Mouse (Mus musculus) embryo, embryonic 9.5 days (tissue): ENCODE measurements around the gene Slx1b.
"Not testable (repeated sequence)": the region's sequence is repeated elsewhere in the genome, so short reads cannot be mapped to it uniquely, and the experiment has no call there.

Experiments
- DNase-seq: peaks from one replicate; pipeline ENCODE4 v3.0.0-alpha.2; 2017; ENCODE audit errors: extremely low spot score

The Slx1b gene

GRCm38 (mm10) chr7:126676631-126677220 is 18.9 kb downstream of the Slx1b start:
- no peak for DNase-seq

GRCm38 (mm10) chr7:126676207-126676606 is 19.4 kb downstream of the Slx1b start, which contains the start of gene Sult1a1:
Gene Sult1a1, minus strand, starts transcription at chr7:126676432.
- no peak for DNase-seq

- no peak for DNase-seq
These were observed 20.5 kb downstream of the Slx1b start for GRCm38 (mm10) chr7:126675104-126675503.

- no peak for DNase-seq
These were observed 23.5 kb downstream of the Slx1b start for GRCm38 (mm10) chr7:126672111-126672510.

GRCm38 (mm10) chr7:126670152-126670551 is 25.4 kb downstream of the Slx1b start:
- no peak for DNase-seq

GRCm38 (mm10) chr7:126668452-126668851 is 27.1 kb downstream of the Slx1b start:
- no peak for DNase-seq

- DNase-seq: no peak
These were observed 28.0 kb downstream of the Slx1b start for GRCm38 (mm10) chr7:126667495-126668090.

- no peak for DNase-seq
These were observed 30.3 kb downstream of the Slx1b start for GRCm38 (mm10) chr7:126665269-126665668.

- no peak for DNase-seq
These were observed 31.9 kb downstream of the Slx1b start for GRCm38 (mm10) chr7:126663646-126664045.

GRCm38 (mm10) chr7:126659771-126660170 is 35.8 kb downstream of the Slx1b start:
- DNase-seq: no peak

- no peak for DNase-seq
These were observed 38.1 kb downstream of the Slx1b start for GRCm38 (mm10) chr7:126657522-126657921.

GRCm38 (mm10) chr7:126655695-126656094 is 39.9 kb downstream of the Slx1b start:
- no peak for DNase-seq

GRCm38 (mm10) chr7:126653991-126654390 is 41.6 kb downstream of the Slx1b start:
- DNase-seq: no peak

GRCm38 (mm10) chr7:126650852-126651251 is 44.7 kb downstream of the Slx1b start:
- DNase-seq: no peak

- DNase-seq: peak; percentile 94
These were observed 46.1 kb downstream of the Slx1b start, which contains the start of gene Sgf29 for GRCm38 (mm10) chr7:126649231-126650051. Gene Sgf29, plus strand, starts transcription at chr7:126649309.

- no peak for DNase-seq
These were observed 47.1 kb downstream of the Slx1b start for GRCm38 (mm10) chr7:126648486-126648885.

- DNase-seq: no peak
These were observed 49.9 kb downstream of the Slx1b start for GRCm38 (mm10) chr7:126645708-126646107.

- no peak for DNase-seq
These were observed 50.7 kb downstream of the Slx1b start for GRCm38 (mm10) chr7:126644914-126645313.

GRCm38 (mm10) chr7:126644345-126644744 is 51.2 kb downstream of the Slx1b start:
- no peak for DNase-seq

- DNase-seq: not testable (repeated sequence)
These were observed 52.4 kb downstream of the Slx1b start for GRCm38 (mm10) chr7:126643244-126643617.

GRCm38 (mm10) chr7:126642545-126643243 is 52.9 kb downstream of the Slx1b start:
- DNase-seq: no peak
